Mouse (Mus musculus): ENCODE measurements around the gene Epas1. TPM values are rescaled to one million over a fixed set of nuclear protein-coding genes. Genes with fewer than 3 reads are reported as not detected.

The Epas1 gene
- total RNA-seq, 2 experiments from 2014 or later, result 82.1 to 90.7 TPM

DNA sequence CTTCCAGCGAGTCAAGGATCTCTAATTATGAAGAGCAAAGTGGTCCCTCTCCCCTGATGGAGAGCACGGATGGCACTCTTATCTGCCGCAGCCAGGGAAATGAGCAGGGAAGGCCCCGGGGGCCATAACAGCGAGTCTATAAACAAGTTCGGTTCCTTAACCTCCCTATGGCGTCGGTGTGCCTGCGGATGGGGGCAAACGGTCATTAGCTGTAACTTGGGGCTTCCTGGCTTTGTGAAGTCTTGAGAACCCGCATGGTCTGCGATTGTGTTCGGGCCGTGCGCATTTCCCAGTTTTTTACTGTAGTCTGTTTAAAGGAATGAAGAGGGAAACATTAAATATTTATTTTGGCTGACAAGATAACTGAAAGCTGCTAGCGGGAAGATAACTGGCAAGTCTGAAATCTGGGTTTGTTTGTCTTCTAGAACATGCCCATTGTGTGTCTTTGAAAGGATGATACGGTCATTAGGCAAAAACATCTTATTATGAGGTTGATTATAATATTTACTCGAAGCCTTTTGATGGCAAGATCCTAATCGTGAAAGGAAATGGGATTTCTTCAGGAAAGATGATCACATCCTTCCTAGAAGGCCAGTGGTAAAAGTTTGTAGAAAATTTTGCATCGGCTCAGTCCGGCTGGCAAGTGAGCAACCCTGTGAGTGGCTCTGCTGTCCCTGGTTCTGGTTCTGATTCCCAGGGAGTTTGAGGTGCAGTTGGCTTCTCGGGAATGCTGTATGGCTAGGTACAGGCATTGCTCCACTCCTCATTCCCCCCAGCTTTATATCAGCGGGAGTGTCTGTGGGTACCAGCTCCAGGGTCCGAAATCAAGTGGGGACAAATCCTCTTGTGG is 61.7 kb downstream of the Epas1 start:
- intact Hi-C loops (cut with DNase I), result no loop called here

DNA sequence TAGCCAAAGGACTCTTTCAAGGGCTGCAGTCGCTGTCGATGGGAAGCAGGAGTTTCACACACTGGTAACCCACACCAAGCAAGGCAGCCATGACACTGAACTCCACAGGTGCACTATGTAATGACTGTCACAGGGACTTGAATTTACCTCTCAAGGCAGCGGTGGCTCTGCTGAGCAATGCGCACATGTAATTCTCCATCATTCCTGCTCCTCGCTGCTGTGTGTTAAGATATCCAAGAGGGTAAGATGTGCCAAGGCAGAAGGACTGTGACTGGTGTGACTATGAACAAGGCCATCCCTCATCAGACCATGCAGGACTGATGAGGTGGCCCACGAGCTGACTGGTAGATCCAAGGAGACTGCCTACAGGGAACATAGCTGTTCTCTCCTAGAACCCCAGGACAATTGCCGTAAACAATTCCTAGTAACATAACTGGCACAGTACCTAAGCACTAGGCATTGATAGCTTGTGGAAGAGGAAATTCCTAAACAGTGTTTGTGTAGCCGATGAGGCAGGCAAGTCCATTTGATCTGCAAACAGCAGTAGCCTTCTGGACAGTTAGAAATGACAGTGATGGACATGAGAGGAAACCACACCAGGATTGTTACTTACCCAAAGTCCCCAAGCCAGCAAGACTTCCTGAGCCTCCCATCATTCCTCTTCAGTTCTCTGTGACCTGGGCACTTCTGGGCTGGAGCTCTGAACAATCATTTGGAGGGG is 68.7 kb downstream of the Epas1 start:
- DNase-seq (ENCODE audit: low spot score in 2 of 2), result no peak
- intact Hi-C loops (cut with DNase I), result loop anchor here (5.0 kb wide), 1 partner anchor 85 kb away; no protein-coding TSS in a partner anchor

More for the DNA sequence above, 61.7 kb downstream of the Epas1 start:
- no peak for DNase-seq (ENCODE audit: low spot score in 2 of 2)

DNA sequence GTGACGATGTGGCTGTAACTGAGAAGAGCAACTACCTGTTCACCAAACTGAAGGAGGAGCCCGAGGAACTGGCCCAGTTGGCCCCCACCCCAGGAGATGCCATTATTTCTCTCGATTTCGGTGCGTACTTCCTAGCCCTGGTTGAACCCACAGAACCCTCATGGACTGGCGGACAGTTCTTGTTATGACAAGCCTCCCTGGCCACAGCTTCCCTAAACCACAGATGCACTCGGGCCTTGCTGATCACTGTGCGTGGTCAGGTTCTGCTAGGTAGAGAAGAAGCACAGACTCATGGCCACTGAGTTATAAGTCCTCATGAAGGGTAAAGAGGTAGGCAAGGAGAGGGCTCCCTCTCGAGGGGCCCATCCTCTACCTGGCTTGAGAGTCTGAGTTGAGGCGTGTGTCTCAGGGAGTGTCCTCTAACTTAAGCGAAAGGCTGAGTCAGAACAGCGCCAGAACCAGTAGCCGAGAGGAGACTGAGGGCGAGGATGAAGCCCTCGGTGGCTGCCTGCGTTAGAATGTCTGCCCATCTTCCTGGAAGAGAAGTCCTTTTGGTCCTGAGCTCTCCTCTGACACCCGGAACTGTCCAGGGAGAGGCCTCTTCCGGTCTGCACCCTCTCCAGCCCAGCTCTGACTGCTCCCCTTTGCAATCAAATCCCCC is 71.1 kb downstream of the Epas1 start:
- intact Hi-C loops (cut with DNase I), result loop anchor here (5.0 kb wide), 1 partner anchor 83 kb away; no protein-coding TSS in a partner anchor
- no peak for DNase-seq (ENCODE audit: low spot score in 2 of 2)

GRCm38 (mm10) chr17:86825163-86825902 is 71.8 kb downstream of the Epas1 start:
- intact Hi-C loops (cut with DNase I), result no loop called here

GRCm38 (mm10) chr17:86826376-86826775 is 72.9 kb downstream of the Epas1 start:
- intact Hi-C loops (cut with DNase I), result no loop called here
- DNase-seq (ENCODE audit: low spot score in 2 of 2), result no peak

More at GRCm38 (mm10) chr17:86825163-86825902, 71.8 kb downstream of the Epas1 start:
- DNase-seq (ENCODE audit: low spot score in 2 of 2), result no peak

DNA sequence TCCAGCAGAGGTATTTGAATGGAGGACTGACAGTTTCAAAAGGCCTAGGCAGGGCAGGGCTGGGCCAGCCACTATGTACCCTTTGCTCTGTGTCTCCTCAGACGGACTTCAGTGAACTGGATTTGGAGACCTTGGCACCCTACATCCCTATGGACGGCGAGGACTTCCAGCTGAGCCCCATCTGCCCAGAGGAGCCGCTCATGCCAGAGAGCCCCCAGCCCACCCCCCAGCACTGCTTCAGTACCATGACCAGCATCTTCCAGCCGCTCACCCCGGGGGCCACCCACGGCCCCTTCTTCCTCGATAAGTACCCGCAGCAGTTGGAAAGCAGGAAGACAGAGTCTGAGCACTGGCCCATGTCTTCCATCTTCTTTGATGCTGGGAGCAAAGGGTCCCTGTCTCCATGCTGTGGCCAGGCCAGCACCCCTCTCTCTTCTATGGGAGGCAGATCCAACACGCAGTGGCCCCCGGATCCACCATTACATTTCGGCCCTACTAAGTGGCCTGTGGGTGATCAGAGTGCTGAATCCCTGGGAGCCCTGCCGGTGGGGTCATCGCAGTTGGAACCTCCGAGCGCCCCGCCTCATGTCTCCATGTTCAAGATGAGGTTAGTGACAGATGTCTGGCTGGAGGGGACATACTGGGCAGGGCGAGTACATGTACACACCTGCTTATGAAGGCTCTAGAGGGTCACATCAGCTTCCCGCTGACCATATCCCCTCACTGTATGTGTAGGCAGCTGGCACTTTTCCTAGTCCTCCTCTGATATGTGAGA is 74.1 kb downstream of the Epas1 start:
- intact Hi-C loops (cut with DNase I), result no loop called here
- DNase-seq (ENCODE audit: low spot score in 2 of 2), result no peak

DNA sequence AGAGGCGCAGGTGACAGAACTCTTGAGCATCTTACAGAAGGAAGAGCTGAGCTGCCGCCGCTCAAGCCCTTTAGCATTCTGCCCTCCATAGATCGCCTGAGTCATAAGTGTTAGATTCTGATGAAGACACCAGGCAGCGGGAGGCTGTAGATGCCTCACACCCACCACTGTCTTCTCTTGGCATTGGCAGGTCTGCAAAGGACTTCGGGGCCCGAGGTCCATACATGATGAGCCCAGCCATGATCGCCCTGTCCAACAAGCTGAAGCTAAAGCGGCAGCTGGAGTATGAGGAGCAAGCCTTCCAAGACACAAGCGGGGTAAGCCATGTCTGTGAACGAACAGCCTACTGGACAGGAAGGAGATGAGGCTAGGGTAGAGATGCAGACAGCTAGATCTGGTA is 75.0 kb downstream of the Epas1 start:
- DNase-seq (ENCODE audit: low spot score in 2 of 2), result no peak
- intact Hi-C loops (cut with DNase I), result no loop called here

- intact Hi-C loops (cut with DNase I), result no loop called here
- no peak for DNase-seq (ENCODE audit: low spot score in 2 of 2)
Measured at GRCm38 (mm10) chr17:86829383-86830175, 76.1 kb downstream of the Epas1 start.

GRCm38 (mm10) chr17:86830893-86831292 is 77.4 kb downstream of the Epas1 start:
- DNase-seq (ENCODE audit: low spot score in 2 of 2), result no peak
- intact Hi-C loops (cut with DNase I), result no loop called here

- no peak for DNase-seq (ENCODE audit: low spot score in 2 of 2)
Measured at GRCm38 (mm10) chr17:86832562-86833327, 79.2 kb downstream of the Epas1 start.

DNA sequence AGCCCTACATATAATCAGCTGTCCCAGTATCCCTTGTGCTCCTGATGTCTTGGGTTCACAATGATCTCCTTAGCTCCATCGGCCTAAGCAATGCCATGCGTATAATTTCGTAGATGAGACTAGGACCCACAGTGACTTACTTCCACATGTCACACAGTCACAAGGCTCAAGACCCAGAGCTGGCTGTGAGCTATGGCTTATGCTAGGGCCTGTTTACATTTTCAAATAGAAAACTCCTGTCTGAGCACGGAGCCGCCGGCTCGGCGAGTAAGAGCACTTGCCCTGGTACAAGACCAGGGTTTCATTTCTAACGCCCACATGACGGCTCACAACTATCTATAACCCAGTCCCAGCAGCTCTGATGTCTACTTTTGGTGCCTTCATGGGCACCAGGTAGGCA is 80.4 kb downstream of the Epas1 start:
- intact Hi-C loops (cut with DNase I), result no loop called here
- DNase-seq (ENCODE audit: low spot score in 2 of 2), result no peak

More at GRCm38 (mm10) chr17:86832562-86833327, 79.2 kb downstream of the Epas1 start:
- intact Hi-C loops (cut with DNase I), result no loop called here

GRCm38 (mm10) chr17:86839308-86839707 is 85.8 kb downstream of the Epas1 start:
- DNase-seq (ENCODE audit: low spot score in 2 of 2), result no peak
- intact Hi-C loops (cut with DNase I), result no loop called here

DNA sequence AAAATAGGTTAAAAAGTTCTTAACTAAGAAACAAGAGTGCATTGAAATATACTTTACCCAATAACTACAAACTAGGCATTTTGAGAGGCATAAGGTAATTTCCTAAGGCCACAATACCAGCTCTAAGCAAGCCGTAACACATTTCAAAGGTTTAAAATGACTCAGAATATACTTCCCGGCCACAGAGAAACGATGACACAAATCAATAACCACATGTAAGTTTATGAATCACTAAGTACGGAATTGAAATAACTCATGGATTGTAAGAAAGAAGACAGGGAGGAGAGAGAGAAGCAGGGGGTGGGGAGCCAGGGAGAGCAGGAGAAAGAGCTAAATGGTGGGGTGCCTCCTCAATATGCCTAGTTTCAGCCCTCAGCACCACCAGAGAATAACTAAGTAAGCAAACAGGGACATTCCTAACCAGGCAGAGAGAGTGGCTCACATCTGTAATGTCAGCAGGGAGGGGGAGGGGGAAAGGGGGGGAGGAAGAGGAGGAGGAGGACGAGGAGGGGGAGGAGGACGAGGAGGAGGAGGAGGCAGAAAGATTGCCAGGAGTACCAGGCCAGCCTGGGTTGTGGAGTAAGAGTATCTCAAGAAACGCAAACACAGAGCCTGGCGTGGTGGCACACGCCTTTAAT is 97.3 kb downstream of the Epas1 start:
- intact Hi-C loops (cut with DNase I), result no loop called here
- DNase-seq (ENCODE audit: low spot score in 2 of 2), result no peak

DNA sequence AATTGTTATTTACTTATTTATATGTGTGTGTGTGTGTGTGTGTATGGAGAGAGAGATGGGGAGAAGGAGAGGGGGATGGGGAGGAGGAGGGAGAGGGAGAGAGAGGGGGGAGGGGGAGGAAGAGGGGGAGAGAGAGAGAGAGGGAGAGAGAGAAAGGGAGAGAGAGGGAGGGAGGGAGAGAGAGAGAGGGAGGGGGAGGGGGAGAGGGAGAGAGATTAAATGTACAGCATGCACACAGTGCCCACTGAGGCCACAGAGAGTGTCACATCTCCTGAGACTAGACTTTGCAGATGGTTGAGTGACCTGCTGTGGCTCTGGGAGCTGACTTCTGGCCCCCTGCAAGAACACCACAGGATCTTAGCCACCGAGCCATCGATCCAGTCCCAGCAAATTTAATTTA is 98.3 kb downstream of the Epas1 start:
- no peak for DNase-seq (ENCODE audit: low spot score in 2 of 2)
- intact Hi-C loops (cut with DNase I), result no loop called here

GRCm38 (mm10) chr17:86852591-86853031 is 99.1 kb downstream of the Epas1 start:
- intact Hi-C loops (cut with DNase I), result no loop called here
- DNase-seq (ENCODE audit: low spot score in 2 of 2), result no peak

DNA sequence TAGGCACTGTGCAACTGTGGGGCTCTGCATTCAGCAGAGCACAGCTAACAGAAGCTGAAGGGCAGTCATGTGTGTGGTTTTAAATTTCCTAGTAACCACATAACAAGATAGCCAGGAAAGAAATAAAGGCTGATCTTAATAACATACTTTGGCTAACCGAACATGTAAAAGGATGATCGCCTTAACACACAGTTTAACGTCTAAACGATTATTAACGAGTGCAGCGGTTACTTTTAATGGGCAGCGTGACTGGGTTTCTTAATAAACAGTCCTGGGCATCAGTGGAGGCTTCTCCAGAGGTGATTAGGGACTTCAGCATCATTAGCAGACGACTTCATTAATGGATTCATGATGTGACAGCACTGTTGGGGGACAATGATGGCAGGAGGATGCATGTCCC is 117.1 kb downstream of the Epas1 start:
- no peak for DNase-seq (ENCODE audit: low spot score in 2 of 2)
- intact Hi-C loops (cut with DNase I), result no loop called here

DNA sequence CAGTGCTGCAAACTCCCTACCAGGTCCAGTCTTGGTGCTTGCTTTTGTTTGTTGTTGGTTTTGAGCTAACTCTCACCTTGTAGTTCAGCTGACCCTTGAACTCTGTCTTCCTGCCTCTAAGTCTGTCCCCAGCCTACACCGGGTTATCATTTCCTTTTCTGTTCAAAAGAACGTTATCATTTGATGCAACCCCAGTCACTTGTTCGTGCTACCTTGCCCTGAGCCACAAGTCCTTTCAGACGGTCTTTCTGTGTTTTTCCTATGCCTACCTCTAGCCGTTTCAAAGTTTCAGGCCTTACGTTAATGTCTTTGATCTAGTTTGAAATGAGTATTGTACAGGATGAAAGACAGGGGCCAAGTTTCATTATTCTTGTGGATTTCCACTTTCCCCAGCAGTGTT is 119.1 kb downstream of the Epas1 start:
- intact Hi-C loops (cut with DNase I), result no loop called here
- no peak for DNase-seq (ENCODE audit: low spot score in 2 of 2)

Measured in left cerebral cortex, postnatal 25 days (tissue).